Mouse (Mus musculus) embryonic facial prominence, embryonic 15.5 days (tissue): ENCODE data around the gene Nfatc2. TPM values are rescaled to one million over a fixed set of nuclear protein-coding genes. Genes with fewer than 3 reads are reported as not detected.

Experiments used
- ATAC-seq: fragments of 200-750 bp; cut with Nextera tagmentation; 2 replicates; pipeline ENCODE4 v1.8.0; 2017; ENCODE audit warnings: low read depth, moderate TSS enrichment; ENCODE audit not compliant: insufficient number of reproducible peaks, low FRiP score, low TSS enrichment
- H3K27ac ChIP-seq: fragments of 300-500 bp; sonication (generic); replicated peaks from 2 replicates; pipeline ENCODE4 v1.5.1; 2015; ENCODE audit warnings: mild to moderate bottlenecking, inconsistent platforms
- H3K27me3 ChIP-seq: fragments of 300-500 bp; sonication (generic); 2 replicates; pipeline ENCODE4 v1.6.1; 2015; ENCODE audit warnings: inconsistent platforms
- H3K36me3 ChIP-seq: fragments of 300-500 bp; sonication (generic); 2 replicates; pipeline ENCODE4 v1.6.1; 2015; ENCODE audit warnings: mild to moderate bottlenecking, inconsistent platforms
- H3K4me1 ChIP-seq: fragments of 300-500 bp; sonication (generic); 2 replicates; pipeline ENCODE4 v1.6.1; 2015; ENCODE audit warnings: inconsistent platforms
- H3K4me2 ChIP-seq: fragments of 300-500 bp; sonication (generic); replicated peaks from 2 replicates; pipeline ENCODE4 v1.6.1; 2015; ENCODE audit warnings: mild to moderate bottlenecking, inconsistent platforms
- H3K4me3 ChIP-seq: fragments of 300-500 bp; sonication (generic); replicated peaks from 2 replicates; pipeline ENCODE4 v1.5.1; 2015; ENCODE audit warnings: mild to moderate bottlenecking, inconsistent platforms
- H3K9ac ChIP-seq: fragments of 300-500 bp; sonication (generic); 2 replicates; pipeline ENCODE4 v1.6.1; 2015; ENCODE audit warnings: inconsistent platforms
- H3K9me3 ChIP-seq: fragments of 300-500 bp; sonication (generic); replicated peaks from 2 replicates; pipeline ENCODE4 v1.6.1; 2016; ENCODE audit warnings: inconsistent platforms
- WGBS: fragments of 180-500 bp; shearing (Covaris S2); methylation state at CpG from one replicate; pipeline ENCODE4 v1.1.7; 2015; 5-methylcytosine and 5-hydroxymethylcytosine counted together
- polyA plus RNA-seq: library from polyadenylated mRNA; unstranded; fragments of >200 nt; fragmentation: Nextera tagmentation; extraction: Ambion mirVana; gene quantifications from 2 replicates; pipeline ENCODE4 v1.2.1, GENCODE M21; 2015

Nfatc2 gene
- polyA plus RNA-seq, 1 experiment from 2014 or later: 5.8 TPM

GRCm38 (mm10) chr2:168451714-168452708, 149.4 kb downstream of the Nfatc2 start:
- H3K9ac ChIP-seq: no peak overlapping the region
- peak overlapping the region; percentile 13 for H3K4me3 ChIP-seq
- WGBS: 23% methylated on average over 30 of the region's 30 CpGs

DNA sequence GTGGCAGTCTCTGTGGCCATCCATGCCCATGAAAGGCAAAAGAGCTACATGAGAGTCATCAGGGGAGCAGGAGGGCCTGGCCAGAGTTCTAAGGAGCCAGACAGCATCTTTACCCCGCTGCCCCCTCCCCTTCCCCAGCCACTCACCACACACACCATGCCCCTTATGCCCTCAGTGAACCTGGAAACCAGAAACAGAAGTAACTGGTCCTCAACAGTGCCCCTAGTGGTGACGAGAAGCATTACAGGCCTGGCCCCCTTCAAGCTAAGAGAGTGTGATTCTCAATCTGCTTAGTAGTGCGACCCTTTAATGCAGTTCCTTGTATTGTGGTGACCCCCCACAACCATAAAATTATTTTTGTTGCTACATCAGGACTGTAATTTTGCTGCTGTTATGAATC, 150.5 kb downstream of the Nfatc2 start:
- no peak overlapping the region for H3K4me2 ChIP-seq
- peaks cover 27% of the 10 kb centered on the region for H3K4me1 ChIP-seq
- peak overlapping the region; percentile 92 for H3K27ac ChIP-seq
- H3K9me3 ChIP-seq: no peaks in the 10 kb centered on the region
- no peak for ATAC-seq
- H3K27me3 ChIP-seq: no peaks in the 10 kb centered on the region
- no peak overlapping the region for H3K4me3 ChIP-seq
- H3K9ac ChIP-seq: no peak overlapping the region
- 15% methylated on average over 3 of the region's 3 CpGs for WGBS
- no peaks in the 10 kb centered on the region for H3K36me3 ChIP-seq

More at GRCm38 (mm10) chr2:168451714-168452708, 149.4 kb downstream of the Nfatc2 start:
- Histone ChIP-seq H3K4me2 (peak overlapping the region; percentile 38), H3K36me3 (no peaks in the 10 kb centered on the region), H3K4me1 (peaks cover 27% of the 10 kb centered on the region), H3K9me3 (no peaks in the 10 kb centered on the region), H3K27me3 (no peaks in the 10 kb centered on the region), H3K27ac (peak overlapping the region; percentile 92)
- peak; percentile 75 for ATAC-seq

- Histone ChIP-seq H3K27me3 (peaks cover 4% of the 10 kb centered on the region; the same call in 1 of the 2 replicates), H3K9me3 (no peaks in the 10 kb centered on the region), H3K4me1 (peaks cover 27% of the 10 kb centered on the region), H3K4me3 (no peak overlapping the region), H3K4me2 (no peak overlapping the region), H3K36me3 (no peaks in the 10 kb centered on the region), H3K27ac (no peak overlapping the region), H3K9ac (no peak overlapping the region)
- WGBS: 56% methylated on average over 5 of the region's 5 CpGs
- no peak for ATAC-seq
These were observed 153.4 kb downstream of the Nfatc2 start for GRCm38 (mm10) chr2:168448054-168448453.

- Histone ChIP-seq H3K4me1 (peaks cover 24% of the 10 kb centered on the region), H3K4me3 (no peak overlapping the region), H3K9ac (no peak overlapping the region), H3K27me3 (peaks cover 4% of the 10 kb centered on the region; the same call in 1 of the 2 replicates), H3K4me2 (no peak overlapping the region), H3K9me3 (no peaks in the 10 kb centered on the region), H3K36me3 (no peaks in the 10 kb centered on the region), H3K27ac (no peak overlapping the region)
- ATAC-seq: no peak
- 18% methylated on average over 4 of the region's 4 CpGs for WGBS
These were observed 153.9 kb downstream of the Nfatc2 start for GRCm38 (mm10) chr2:168447601-168448000.

GRCm38 (mm10) chr2:168445211-168445810, 156.1 kb downstream of the Nfatc2 start:
- H3K9ac ChIP-seq: no peak overlapping the region
- no peak overlapping the region for H3K4me2 ChIP-seq
- 34% methylated on average over 10 of the region's 10 CpGs for WGBS
- no peaks in the 10 kb centered on the region for H3K9me3 ChIP-seq
- H3K4me3 ChIP-seq: no peak overlapping the region
- peaks cover 4% of the 10 kb centered on the region; the same call in 1 of the 2 replicates for H3K27me3 ChIP-seq
- H3K4me1 ChIP-seq: peaks cover 11% of the 10 kb centered on the region
- H3K27ac ChIP-seq: no peak overlapping the region
- no peaks in the 10 kb centered on the region for H3K36me3 ChIP-seq
- ATAC-seq: peak; percentile 44

DNA sequence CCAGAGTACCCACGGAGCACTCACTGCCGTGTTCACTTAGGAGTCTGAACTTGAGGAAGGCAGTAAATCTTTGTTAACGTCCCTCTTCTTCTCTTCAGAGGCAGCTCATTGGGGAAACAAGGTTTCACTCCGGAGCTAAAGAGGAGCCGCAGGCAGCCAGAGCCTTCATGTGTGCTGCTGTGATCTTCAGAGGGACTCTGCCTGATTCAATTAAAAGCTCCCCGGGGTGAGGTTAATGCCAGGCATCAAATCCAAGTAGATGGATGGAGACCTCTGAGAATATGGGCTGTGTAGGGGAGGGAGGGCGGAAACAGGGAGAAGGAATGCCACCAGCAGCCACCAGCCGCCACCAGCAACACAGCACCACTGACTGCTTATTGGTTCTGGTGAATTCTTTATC, 157.3 kb downstream of the Nfatc2 start:
- 23% methylated on average over 8 of the region's 8 CpGs for WGBS
- Histone ChIP-seq H3K27ac (peak overlapping the region; percentile 53; the same call in 1 of the 2 replicates), H3K9ac (no peak overlapping the region), H3K27me3 (peaks cover 4% of the 10 kb centered on the region; the same call in 1 of the 2 replicates), H3K4me2 (no peak overlapping the region), H3K9me3 (no peaks in the 10 kb centered on the region), H3K4me3 (no peak overlapping the region), H3K36me3 (no peaks in the 10 kb centered on the region), H3K4me1 (peaks cover 16% of the 10 kb centered on the region)
- no peak for ATAC-seq

DNA sequence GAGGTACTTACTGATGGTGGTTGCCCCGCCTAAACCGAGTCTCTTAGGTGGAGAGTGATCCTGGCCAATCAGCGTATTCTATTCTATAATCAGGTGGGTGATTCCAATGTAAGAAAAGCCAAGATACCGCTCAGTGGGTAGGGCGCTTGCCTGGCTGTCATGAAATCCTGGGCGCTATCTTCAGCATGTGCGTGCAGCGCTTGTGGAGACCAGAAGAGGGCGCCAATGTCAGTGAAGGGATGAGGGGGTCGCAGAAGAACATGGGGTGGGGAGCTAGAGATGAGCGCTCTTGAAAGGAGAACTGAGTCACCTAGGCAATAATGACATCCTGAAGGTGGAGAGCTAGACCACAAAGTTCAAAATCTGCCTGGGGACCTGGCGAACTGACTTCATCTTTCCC, 160.0 kb downstream of the Nfatc2 start:
- H3K9me3 ChIP-seq: no peaks in the 10 kb centered on the region
- H3K27me3 ChIP-seq: peaks cover 4% of the 10 kb centered on the region; the same call in 1 of the 2 replicates
- no peak overlapping the region for H3K4me2 ChIP-seq
- H3K4me3 ChIP-seq: no peak overlapping the region
- no peak for ATAC-seq
- no peak overlapping the region for H3K9ac ChIP-seq
- H3K27ac ChIP-seq: no peak overlapping the region
- 92% methylated on average over 12 of the region's 12 CpGs for WGBS
- peaks cover 14% of the 10 kb centered on the region for H3K4me1 ChIP-seq
- no peaks in the 10 kb centered on the region for H3K36me3 ChIP-seq

- no peak overlapping the region for H3K27ac ChIP-seq
- H3K9ac ChIP-seq: no peak overlapping the region
- H3K9me3 ChIP-seq: no peaks in the 10 kb centered on the region
- WGBS: 83% methylated on average over 17 of the region's 17 CpGs
- no peak overlapping the region for H3K4me3 ChIP-seq
- no peak for ATAC-seq
- peaks cover 4% of the 10 kb centered on the region; the same call in 1 of the 2 replicates for H3K27me3 ChIP-seq
- H3K4me1 ChIP-seq: peaks cover 14% of the 10 kb centered on the region
- no peak overlapping the region for H3K4me2 ChIP-seq
- H3K36me3 ChIP-seq: no peaks in the 10 kb centered on the region
These were observed 160.5 kb downstream of the Nfatc2 start for GRCm38 (mm10) chr2:168440918-168441328.

DNA sequence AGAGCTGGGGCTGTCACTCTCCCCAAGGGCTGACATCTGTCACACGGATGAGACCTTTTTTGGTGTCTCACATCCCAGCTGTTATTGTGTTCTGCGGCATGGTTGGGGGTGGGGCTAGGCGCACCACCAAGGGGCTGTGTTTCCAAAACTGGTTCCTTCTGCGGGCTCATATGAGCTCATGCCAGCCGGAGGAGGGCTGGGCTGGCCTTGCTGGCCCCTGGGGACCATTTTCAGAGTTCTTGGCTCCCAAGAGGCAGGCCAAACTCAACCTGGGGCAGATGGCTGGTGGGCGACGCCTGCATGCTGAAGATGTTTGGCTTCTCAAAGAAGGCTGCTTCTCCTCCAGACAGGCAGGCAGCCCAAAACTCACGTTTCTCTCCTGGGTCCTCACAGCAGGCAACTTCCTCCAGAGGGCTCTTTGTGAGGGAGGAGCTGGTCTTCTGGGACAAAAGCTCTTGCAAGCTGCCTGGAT, 162.4 kb downstream of the Nfatc2 start:
- no peaks in the 10 kb centered on the region for H3K9me3 ChIP-seq
- peak overlapping the region; percentile 79 for H3K27ac ChIP-seq
- no peak overlapping the region for H3K4me3 ChIP-seq
- H3K9ac ChIP-seq: no peak overlapping the region
- WGBS: 21% methylated on average over 8 of the region's 8 CpGs
- no peak for ATAC-seq
- peaks cover 15% of the 10 kb centered on the region for H3K4me1 ChIP-seq
- 0 out of 2 replicates have a peak overlapping the region, but pooled peaks have one; percentile 4 for H3K4me2 ChIP-seq
- no peaks in the 10 kb centered on the region for H3K36me3 ChIP-seq
- H3K27me3 ChIP-seq: no peaks in the 10 kb centered on the region

GRCm38 (mm10) chr2:168434187-168434586, 167.3 kb downstream of the Nfatc2 start:
- no peak overlapping the region for H3K4me3 ChIP-seq
- H3K27ac ChIP-seq: no peak overlapping the region
- H3K9ac ChIP-seq: no peak overlapping the region
- WGBS: 67% methylated on average over 5 of the region's 5 CpGs
- H3K27me3 ChIP-seq: no peaks in the 10 kb centered on the region
- peaks cover 14% of the 10 kb centered on the region for H3K4me1 ChIP-seq
- ATAC-seq: no peak
- no peak overlapping the region for H3K4me2 ChIP-seq
- no peaks in the 10 kb centered on the region for H3K36me3 ChIP-seq
- no peaks in the 10 kb centered on the region for H3K9me3 ChIP-seq

GRCm38 (mm10) chr2:168433392-168433791, 168.1 kb downstream of the Nfatc2 start:
- no peak overlapping the region for H3K4me3 ChIP-seq
- no peak overlapping the region for H3K9ac ChIP-seq
- ATAC-seq: no peak
- H3K36me3 ChIP-seq: no peaks in the 10 kb centered on the region
- no peak overlapping the region for H3K4me2 ChIP-seq
- peaks cover 6% of the 10 kb centered on the region for H3K4me1 ChIP-seq
- no peak overlapping the region for H3K27ac ChIP-seq
- no peaks in the 10 kb centered on the region for H3K27me3 ChIP-seq
- 67% methylated on average over 5 of the region's 5 CpGs for WGBS
- no peaks in the 10 kb centered on the region for H3K9me3 ChIP-seq
